Mouse (Mus musculus) megakaryocyte, adult 5-6 weeks (primary cell): ENCODE data around the gene Lrrtm1. TPM values are rescaled to one million over a fixed set of nuclear protein-coding genes. Genes with fewer than 3 reads are reported as not detected.

Experiments used
- ATAC-seq: 2 replicates; pipeline ENCODE4 v1.8.0; 2016; ENCODE audit warnings: mild to moderate bottlenecking, inconsistent platforms; ENCODE audit not compliant: poor library complexity, severe bottlenecking
- total RNA-seq, 2 experiments: library from RNA; stranded (forward) in 1 of 2; stranded (reverse) in 1 of 2; fragments of 153-499, 151-499 nt in 1 of 2; fragments of 221-1000, 200-1000 nt in 1 of 2; gene quantifications; 2 replicates each; pipeline versions ENCODE4 v1.2.3 to v1.2.4; 2015 to 2017

Gene Lrrtm1
- total RNA-seq, 2 experiments from 2014 or later: not detected

DNA sequence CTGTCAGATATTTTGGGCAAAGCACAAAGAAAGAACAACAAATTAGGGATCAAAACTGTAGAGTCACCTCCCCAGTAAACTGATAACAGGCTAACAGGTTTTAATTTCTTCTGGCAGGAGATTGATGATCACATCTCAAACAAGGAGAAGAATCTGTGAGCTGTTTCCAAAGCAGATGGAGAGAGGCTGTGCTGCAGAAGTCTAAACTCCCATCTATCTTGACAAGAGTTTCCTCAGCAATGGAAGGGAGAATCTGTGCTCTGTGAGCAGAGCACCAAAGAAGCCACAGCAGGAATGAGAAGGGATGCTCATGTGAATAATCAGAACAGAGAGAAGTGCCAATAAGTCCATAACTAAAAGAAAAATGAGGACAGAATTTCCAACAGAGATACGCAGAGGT, 58.8 kb downstream of the Lrrtm1 start:
- no peak for ATAC-seq

- no peak for ATAC-seq
Observed at GRCm38 (mm10) chr6:77306796-77307195, 64.3 kb downstream of the Lrrtm1 start.
